Mouse (Mus musculus): Measurements from ENCODE around the gene Spsb2.

Gene Spsb2

GRCm38 (mm10) chr6:124857840-124858530 lies 49.5 kb downstream of the Spsb2 start:
- in situ Hi-C loops (cut with MseI, MboI): no loop called here

GRCm38 (mm10) chr6:124858561-124859318 lies 50.3 kb downstream of the Spsb2 start:
- in situ Hi-C loops (cut with MseI, MboI): no loop called here

GRCm38 (mm10) chr6:124859725-124860124 lies 51.3 kb downstream of the Spsb2 start:
- in situ Hi-C loops (cut with MseI, MboI): no loop called here

Measured in mouse trophoblast stem cell (cell line).